Mouse (Mus musculus) retina, adult 2 months (tissue): ENCODE results near the gene Eif2b3.

Experiments
- DNase-seq: peaks from one replicate; pipeline ENCODE4 v3.0.0-alpha.2; 2012; ENCODE audit warnings: low read depth, low spot score

Eif2b3 gene

DNA sequence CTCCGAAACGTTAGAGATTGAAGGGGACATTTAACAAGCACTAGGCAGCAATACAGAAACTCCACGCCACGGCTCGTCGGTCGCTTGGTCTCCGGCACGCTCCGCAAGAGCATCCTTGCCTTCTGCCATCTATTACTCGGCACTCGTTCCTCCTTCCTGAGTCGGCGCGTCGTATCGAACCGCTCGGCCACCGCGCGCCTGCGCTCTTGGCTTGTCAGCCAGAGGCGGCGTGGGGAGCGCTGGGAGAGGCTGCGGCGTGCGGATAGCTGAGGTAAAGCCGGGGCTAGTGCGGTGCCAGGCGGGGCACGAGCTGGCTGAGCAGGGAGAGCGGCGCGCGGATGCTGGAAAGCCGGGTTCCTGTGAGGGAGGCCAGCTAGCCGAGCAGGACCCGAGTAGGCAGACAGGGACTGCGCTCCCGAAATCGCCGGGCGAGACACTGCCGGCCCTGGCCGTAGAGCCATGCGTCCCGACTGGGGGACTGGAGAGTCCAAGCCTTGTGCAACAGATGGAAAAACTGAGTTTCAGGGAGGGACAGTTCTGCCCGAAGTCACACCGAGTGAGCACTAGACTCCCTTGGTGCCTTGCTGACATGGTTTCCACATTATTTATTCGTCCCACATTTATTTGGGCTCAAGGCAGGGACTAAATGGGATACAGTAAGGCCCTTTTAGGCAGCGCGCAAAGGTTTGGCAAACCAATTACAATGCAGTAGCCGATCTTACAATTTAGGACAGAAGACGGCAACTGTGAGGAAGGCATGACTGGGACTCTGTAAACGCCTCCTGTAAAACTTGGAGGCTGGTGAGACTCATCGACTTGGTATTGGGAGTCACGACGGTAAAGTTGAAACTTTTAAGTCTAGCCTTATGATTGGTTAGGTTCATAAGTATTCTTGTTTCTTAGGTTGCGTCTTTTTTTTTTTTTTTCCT lies at the start of gene Eif2b3:
Gene Eif2b3 (plus strand): TSS at position 197 of the 929 bp plus-strand sequence.
- DNase-seq, result peak; percentile 77

GRCm38 (mm10) chr4:116976503-116976902 lies 42.7 kb upstream of the Eif2b3 start:
- DNase-seq, result no peak

- no peak for DNase-seq
Observed at GRCm38 (mm10) chr4:116985681-116986080, 33.5 kb upstream of the Eif2b3 start.

- DNase-seq, result no peak
Observed at GRCm38 (mm10) chr4:116986400-116987121, 32.6 kb upstream of the Eif2b3 start.

DNA sequence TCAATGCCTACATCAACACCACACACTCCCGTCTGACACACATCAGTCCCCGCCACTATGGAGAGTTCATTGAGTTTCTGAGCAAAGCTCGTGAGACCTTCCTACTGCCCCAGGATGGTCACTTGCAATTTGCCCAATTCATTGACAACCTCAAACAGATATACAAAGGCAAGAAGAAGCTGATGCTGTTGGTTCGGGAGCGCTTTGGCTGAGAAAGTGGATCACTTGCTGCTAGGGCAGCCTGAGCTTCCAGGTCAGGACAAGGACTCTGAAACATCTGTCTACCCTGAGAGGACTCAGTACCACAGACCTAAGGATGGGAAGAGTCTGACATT lies 32.1 kb upstream of the Eif2b3 start:
- no peak for DNase-seq

- no peak for DNase-seq
Observed at GRCm38 (mm10) chr4:116989731-116990130, 29.5 kb upstream of the Eif2b3 start.

DNA sequence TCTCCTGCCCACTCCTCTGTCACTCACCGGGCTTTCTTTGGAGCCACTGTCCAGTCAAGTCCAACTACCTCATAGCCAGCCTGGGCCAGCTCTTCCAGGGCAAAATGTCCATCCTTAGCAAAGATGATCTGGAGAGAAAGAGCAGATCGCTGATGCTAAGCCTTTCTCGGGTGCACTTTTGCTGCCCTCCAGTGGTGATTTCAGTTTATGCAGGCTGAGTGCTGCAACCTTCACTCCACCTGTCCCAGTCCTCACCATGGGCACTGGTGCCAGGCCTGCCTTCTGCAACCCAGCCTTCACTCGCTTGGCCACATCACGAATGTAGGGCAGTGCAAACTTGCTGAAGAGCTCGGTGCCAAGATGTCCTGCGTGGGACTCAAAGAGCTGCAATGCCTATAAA lies 27.8 kb upstream of the Eif2b3 start:
- DNase-seq, result peak; percentile 74

- peak; percentile 89 for DNase-seq
Observed at GRCm38 (mm10) chr4:116993672-116994621, 25.3 kb upstream of the Eif2b3 start, which contains the start of gene Urod. Urod (minus strand) TSS chr4:116994413.

GRCm38 (mm10) chr4:116995131-116995797 lies 23.9 kb upstream of the Eif2b3 start, which contains the start of gene Hectd3:
Hectd3 (plus strand) TSS chr4:116995317.
- no peak for DNase-seq

DNA sequence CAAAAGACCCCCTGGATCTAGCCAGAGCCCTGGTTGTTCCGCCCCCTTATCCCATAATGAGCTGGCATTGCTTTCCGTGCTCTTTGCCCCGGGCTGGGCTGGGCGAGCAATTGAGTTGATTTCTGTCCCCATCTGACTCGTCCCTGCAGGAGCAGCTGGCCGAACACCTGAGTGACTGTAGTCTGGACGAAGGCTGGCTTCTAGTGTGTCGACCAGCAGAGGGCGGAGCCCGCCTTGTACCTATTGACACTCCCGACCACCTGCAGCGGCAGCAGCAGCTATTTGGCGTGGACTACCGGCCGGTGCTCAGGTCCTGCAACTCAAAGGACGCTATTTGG lies 23.4 kb upstream of the Eif2b3 start:
- DNase-seq, result no peak

DNA sequence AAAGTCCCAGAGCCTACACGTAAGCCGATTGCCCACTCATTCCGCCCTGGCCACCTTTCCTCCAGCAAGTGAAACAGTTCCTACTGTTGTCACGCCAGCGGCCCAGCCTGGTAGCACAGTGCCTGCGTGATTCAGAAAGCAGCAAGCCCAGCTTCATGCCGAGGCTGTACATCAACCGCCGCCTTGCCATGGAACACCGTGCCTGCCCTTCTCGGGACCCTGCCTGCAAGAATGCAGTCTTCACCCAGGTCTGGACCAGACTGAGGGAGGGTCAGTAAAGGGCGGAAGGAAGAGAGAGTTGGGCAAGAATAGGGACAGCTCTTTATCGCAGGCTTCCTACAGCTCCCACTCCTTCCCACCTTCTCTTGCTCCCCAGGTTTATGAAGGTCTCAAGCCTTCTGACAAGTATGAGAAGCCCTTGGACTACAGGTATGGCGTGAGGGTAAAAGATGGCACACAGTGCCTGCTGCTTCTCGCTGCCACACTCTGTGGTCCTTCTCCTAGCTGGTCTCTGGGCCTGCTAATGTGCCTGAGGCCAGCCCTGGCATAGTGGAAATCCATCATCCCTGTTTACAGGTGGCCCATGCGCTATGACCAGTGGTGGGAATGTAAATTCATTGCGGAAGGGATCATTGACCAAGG lies 19.6 kb upstream of the Eif2b3 start:
- no peak for DNase-seq

GRCm38 (mm10) chr4:117001957-117002356 lies 17.2 kb upstream of the Eif2b3 start:
- DNase-seq, result no peak

DNA sequence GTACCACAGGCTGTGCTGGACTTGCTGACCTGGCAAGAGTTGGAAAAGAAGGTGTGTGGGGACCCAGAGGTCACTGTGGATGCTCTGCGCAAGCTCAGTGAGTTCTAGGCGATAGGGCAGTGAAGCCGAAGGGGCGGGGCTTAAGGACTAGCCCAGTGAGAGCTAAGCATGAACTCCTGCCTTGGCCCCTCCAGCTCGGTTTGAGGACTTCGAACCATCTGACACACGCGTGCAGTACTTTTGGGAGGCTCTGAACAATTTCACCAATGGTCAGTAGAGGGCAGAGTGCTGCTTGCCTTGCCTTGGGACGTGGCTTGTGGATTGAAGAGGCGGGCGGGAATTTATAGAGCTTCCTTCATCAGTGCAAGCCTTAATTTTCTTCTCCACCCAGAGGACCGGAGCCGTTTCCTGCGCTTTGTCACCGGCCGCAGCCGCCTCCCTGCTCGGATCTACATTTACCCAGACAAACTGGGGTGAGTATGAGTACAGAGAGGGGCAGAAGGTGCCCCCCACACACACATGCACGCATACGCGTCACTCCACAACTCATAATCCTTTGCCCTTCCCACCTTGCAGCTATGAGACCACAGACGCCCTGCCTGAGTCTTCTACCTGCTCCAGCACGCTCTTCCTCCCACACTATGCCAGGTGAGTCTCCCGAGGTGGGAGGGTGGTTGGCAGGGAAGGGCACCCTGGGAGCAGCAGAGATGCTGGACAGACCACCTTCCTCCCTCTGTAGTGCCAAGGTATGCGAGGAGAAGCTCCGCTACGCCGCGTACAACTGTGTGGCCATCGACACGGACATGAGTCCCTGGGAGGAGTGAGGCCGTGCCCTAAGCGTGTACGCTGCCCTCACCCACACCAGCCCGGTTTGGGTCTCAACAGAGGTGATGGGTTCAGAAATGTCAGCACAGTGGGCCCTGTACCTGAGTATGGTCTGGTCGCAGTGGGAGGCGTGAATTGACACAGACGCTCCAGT lies 16.4 kb upstream of the Eif2b3 start:
- no peak for DNase-seq

DNA sequence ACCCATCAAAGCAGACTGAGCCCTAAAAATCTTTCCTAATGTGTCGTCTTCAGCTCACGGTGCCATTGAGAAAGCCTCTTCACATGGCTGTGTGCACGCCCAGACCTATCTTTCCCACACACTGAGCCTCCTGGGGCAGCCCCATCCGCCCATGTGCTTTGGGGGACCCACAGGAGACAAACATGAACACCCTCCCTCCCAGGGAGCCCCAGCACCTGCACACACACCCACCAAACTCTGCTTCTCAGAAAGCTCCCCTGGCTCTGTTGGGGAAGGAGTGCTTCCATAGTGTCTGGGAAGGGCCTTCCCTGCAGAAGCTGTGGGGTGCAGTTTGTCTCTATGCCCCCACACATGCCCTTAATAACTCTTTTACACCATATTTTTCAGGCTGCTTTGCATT lies 14.6 kb upstream of the Eif2b3 start:
- no peak for DNase-seq

DNA sequence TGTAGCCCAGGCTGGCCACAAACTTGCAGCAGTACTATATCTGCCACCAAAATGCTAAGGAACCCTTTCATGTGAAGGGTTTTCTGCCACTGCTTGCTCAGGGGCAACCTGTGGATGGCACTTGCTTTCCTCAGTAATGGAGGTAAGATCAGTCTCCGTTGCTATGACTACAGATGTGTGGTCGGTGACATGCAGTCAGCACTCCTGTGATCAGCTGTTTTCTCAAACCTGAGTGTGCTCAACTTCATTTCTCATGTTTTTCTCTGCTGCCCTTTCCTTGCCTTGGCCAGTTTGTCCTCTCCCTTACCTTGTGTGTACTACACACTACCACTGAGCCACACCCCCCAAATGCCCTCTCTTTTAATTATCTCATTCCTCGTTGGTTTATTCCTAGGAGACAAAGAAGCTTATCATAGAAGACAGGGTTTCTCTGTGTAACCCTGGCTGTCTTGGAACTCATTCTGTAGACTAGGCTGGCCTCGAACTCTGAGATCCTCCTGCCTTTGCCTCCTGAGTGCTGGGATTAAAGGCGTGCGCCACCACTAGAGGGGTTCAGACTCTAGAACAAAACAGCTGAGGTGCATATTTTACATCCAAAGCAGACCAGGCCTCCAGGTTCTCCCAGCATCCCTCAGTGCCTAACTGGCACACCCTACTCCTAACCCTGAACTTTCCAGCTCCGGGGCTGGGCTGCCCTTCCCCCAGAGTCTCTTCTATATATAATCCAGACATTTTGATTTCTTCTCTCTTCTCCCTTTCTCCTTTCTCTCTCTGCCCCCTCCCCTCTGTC lies 13.4 kb upstream of the Eif2b3 start:
- DNase-seq, result no peak

DNA sequence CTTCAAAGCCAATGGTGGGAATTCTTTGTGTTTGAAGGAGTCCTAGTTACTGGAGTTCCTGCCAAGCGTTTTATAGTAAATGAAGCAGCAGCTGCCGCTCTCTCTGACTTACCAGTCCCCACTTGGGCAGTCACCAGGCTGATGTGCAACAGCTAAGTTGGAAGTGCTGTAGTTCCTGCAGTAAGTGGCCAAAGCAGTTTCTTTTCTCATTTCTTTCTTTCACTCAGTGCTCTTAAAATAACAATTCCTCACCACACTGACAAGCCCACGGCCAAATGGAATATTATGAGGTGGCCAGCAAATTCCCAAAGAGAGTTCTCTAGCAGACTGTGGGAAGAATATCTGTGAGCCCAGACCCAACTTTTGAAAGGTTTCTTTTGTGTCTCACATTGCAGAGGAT lies 12.1 kb upstream of the Eif2b3 start:
- no peak for DNase-seq

- DNase-seq, result no peak
Observed at GRCm38 (mm10) chr4:117010231-117010630, 9.0 kb upstream of the Eif2b3 start.

DNA sequence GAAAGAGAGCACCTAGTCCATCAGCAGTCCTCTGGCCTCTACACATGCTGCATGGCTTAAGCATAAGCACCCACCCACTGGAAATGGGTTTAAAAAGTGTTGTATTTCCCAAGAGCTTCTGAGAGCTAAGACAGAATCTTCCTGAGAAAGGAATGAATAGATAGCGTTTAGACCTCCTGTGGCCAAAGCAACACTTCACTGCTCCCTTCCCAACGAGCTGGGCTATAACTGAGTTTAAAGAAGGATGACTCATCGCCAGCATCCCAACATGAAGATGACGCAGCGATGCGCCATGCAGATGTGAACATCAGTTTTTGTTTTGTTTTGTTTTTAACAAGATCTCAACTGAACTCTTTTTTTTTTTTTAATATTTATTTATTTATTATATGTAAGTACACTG lies 5.6 kb upstream of the Eif2b3 start:
- no peak for DNase-seq
